Mouse (Mus musculus) liver, adult (tissue): ENCODE results near the gene Prlr.

Experiments
- GATA4 ChIP-seq: IDR thresholded peaks from 2 replicates; pipeline ENCODE4 v1.6.1; 2014; ENCODE audit warnings: mild to moderate bottlenecking, low read length; ENCODE audit not compliant: insufficient replicate concordance

The Prlr gene

DNA sequence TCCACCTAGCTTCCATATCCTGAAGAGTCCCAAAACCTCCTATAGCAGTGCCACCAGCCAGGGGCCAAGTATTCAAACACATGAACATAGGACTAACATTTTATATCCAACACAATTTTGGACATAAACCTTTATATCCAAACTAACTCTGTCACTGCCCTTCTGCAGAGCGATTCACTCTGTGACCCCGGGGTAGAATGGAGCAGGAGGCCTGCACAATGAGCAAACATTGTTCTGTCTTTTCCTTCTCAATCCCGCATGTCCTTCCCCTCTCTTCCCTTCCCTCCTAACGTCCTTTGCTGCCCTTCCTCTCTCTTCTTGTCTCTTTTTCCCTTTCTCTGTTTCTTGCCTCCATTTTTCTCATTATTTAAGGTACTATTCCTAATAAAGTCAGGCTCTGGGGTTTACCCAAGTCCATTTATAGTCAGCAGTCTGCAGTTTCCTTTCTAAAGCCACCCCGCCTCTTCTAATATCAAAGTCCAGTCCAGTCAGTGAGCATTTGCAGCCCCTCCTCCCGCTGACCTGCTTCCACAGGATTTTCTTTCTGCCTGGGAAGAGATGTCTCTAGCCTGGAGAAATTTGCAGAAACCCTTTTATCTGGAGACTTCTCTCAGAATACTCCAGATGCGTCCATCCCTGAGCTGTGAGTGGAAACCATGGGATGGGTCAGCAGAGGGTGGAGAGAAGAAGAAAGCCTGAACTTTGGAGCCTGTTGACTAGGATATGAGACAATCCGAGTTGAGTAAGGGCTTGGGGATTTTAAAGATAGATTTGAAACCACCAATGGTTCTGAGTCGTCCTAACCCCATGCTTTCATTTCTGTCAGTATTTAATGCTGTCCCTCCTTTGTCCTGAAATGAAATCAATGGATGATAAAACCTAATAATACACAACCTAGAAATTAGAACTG is 181.3 kb downstream of the Prlr start, which contains the start of gene Agxt2:
Gene Agxt2 (plus strand): TSS at position 494 of the 910 bp plus-strand sequence.
- TF ChIP-seq GATA4, result no peak

DNA sequence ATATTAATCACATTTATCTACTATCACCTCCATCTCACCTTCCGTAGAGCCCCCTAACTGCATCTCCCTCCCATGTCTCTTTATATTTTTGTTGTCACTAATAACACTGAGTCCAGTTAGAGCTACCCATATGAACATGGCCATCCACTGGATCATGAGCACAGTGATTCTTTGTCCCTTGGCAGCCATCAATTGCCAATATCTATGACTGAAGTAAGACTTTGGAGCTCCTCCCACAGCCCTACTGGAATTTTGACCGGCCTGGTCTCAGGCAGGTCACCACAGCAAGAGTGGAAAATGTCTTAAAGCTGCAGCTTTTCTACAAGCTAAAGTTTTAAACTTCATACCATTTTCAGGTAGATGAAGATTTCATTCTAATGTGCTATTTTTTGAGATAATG is 189.3 kb downstream of the Prlr start:
- no peak for TF ChIP-seq GATA4

- no peak for TF ChIP-seq GATA4
Observed at GRCm38 (mm10) chr15:10375404-10375803, 198.4 kb downstream of the Prlr start.

- no peak for TF ChIP-seq GATA4
Observed at GRCm38 (mm10) chr15:10378338-10378959, 201.4 kb downstream of the Prlr start.

- 0 out of 2 replicates have a peak, but pooled peaks have one; percentile 11 for TF ChIP-seq GATA4
Observed at GRCm38 (mm10) chr15:10379757-10380458, 202.9 kb downstream of the Prlr start.

DNA sequence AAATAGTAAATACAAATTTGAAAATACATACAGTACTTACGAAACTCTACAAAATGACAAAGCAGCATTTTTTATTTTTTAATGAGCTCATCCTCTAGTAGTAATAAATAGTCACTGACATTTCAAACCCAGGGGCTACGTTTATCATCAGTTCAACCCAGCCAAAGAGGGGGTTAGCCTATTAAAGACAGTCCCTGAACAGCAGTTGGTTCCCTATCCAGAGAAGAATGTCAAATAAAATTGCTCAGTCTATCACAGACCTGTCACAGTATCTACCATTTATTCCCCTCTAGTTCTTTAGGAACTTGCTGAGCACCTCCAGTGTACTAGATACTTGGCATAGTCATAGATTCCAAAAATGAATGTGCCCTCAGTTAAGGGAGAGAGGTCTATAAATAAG is 210.2 kb downstream of the Prlr start:
- no peak for TF ChIP-seq GATA4
